Mouse (Mus musculus) MEL (cell line): ENCODE measurements around the gene Magi2.

Source experiments
- CTCF ChIP-seq, 3 experiments: IDR thresholded peaks in 2 of 3; conservative IDR thresholded peaks in 1 of 3; 2 replicates each; pipeline ENCODE4 v1.5.1; 2011 to 2012; ENCODE audit warnings: low read length in 3 of 3, low read depth in 2 of 3, mild to moderate bottlenecking in 2 of 3, improper control_type of control experiment in 1 of 3, inconsistent platforms in 1 of 3, mixed read lengths in 1 of 3, moderate library complexity in 1 of 3; ENCODE audit not compliant: control insufficient read depth in 1 of 3, insufficient read depth in 1 of 3, poor library complexity in 1 of 3, severe bottlenecking in 1 of 3
- HCFC1 ChIP-seq: IDR thresholded peaks from 2 replicates; pipeline ENCODE4 v1.6.1; 2012; ENCODE audit warnings: low read depth, mild to moderate bottlenecking, inconsistent platforms, low read length, improper control_type of control experiment, moderate library complexity
- MAFK ChIP-seq: IDR thresholded peaks from 2 replicates; pipeline ENCODE4 v1.6.1; 2011; ENCODE audit warnings: low read depth, mild to moderate bottlenecking, low read length, improper control_type of control experiment, borderline replicate concordance
- NELFE ChIP-seq: IDR thresholded peaks from 2 replicates; pipeline ENCODE4 v1.6.1; 2011; ENCODE audit warnings: low read depth, low read length, improper control_type of control experiment
- POLR2A ChIP-seq, 2 experiments: IDR thresholded peaks; 2 replicates each; pipeline ENCODE4 v1.6.1; 2011 to 2012; ENCODE audit warnings: low read length in 2 of 2, mild to moderate bottlenecking in 2 of 2, control low read depth in 1 of 2, improper control_type of control experiment in 1 of 2, low read depth in 1 of 2, moderate library complexity in 1 of 2; ENCODE audit not compliant: control insufficient read depth in 1 of 2, insufficient read depth in 1 of 2, poor library complexity in 1 of 2

DNA sequence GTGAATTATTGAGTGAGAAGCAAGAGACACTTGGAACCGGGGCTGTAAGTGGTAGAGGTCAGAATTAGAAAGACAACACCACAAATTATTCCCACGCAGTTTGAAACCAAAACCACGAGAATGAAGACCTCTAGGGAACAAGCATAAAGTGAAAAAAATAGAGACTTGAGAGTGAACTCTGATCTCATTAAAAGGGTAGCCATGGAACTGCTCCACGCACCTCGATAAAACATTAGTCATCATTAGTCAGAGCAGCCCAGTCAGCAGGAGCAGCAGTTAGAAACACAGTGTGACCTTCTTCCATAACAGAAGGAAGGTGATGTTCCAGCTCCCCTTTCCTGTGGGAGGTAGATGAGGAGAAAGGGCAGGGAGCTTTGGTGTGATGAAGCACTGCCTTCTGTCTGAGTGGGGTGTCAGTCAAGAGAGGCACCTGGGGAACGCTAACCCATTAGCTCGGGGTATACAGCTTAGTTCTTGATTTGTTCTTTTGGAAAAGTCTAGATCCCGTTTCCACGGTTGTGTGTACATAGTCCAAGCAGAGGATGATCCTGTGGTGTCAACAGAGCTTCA, 1272.3 kb downstream of the Magi2 start:
- TF ChIP-seq CTCF (IDR thresholded peaks at IDR 0.05 in 2 of 3, conservative IDR thresholded peaks at IDR 0.05 in 1 of 3; ENCODE audit: control insufficient read depth in 1 of 3, insufficient read depth in 1 of 3, low read depth in 2 of 3, low read length in 3 of 3, poor library complexity in 1 of 3, severe bottlenecking in 1 of 3) = no peak
- TF ChIP-seq NELFE = no peak
- TF ChIP-seq HCFC1 = no peak
- TF ChIP-seq POLR2A (IDR thresholded peaks at IDR 0.05; ENCODE audit: control insufficient read depth in 1 of 2, insufficient read depth in 1 of 2, low read depth in 1 of 2, low read length in 2 of 2, poor library complexity in 1 of 2) = no peak
- TF ChIP-seq MAFK = no peak
